Mouse (Mus musculus): ENCODE measurements at regions not wholly inside any gene's neighbourhood (a gene's known extent, or its start where the extent isn't known, plus 50 kb on each side); places are given as distances from the start of the nearest gene placed in this dataset.

GRCm38 (mm10) chr3:130780706-130781240 is 50.6 kb upstream of the Rpl34 start:
- ATAC-seq (ENCODE audit: insufficient number of reproducible peaks, low FRiP score, low TSS enrichment), result no peak

Data from cerebellum, adult (tissue).